Mouse (Mus musculus): Measurements from ENCODE around the gene Prss44. TPM values are rescaled to one million over a fixed set of nuclear protein-coding genes. Genes with fewer than 3 reads are reported as not detected.

The Prss44 gene
- total and polyA plus RNA-seq, 2 experiments from 2014 or later = not detected

DNA sequence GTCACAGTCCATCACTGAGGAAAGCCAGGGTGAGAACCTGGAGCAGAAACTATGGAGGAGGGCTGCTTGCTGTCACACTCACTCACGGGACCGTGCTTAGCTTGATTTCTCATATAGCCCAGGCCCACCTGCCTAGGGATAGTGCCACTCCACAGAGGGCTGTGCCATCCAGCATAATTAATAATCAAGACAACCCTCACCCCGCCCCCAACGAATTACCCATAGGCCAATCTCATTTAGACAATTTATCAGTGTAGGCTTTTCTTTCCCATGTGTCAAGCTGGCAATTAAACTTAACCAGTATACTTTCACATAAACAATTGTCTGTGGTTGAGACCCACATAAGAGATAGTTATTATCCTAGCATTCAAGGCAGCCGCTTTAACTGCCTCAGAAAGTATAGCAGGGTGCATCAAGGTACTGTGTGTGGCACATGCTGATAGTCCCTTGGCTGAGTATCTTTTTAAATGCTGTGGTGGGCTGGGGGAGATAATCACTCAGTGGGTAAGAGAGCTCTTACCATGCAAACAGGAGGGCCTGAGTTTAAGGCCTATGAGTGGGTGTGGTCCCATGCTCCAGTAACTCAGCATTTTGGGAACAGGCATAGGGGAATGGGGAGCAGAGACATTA is 45.3 kb downstream of the Prss44 start:
- no peaks in the 10 kb centered on the region for H3K9me3 ChIP-seq (replicated peaks; ENCODE audit: control insufficient read depth, low read length)
- DNase-seq (ENCODE audit: low spot score) (no peak), ATAC-seq (ENCODE audit: insufficient read depth, low read depth) (no peak)
- H3K4me3 ChIP-seq (ENCODE audit: low read depth, low read length) = no peak overlapping the region
- H3K4me1 ChIP-seq (ENCODE audit: control insufficient read depth, insufficient read depth) = no peaks in the 10 kb centered on the region
- no peak overlapping the region for H3K27ac ChIP-seq (ENCODE audit: low read depth)
- no peak overlapping the region for H3K9ac ChIP-seq (replicated peaks; ENCODE audit: low read depth, low read length)
- 91% methylated on average over 5 of the region's 5 CpGs for WGBS
- no peak overlapping the region for H3K4me2 ChIP-seq (ENCODE audit: low read depth, low read length)
- peaks cover 21% of the 10 kb centered on the region for H3K27me3 ChIP-seq (ENCODE audit: control insufficient read depth, insufficient read depth, low read length)
- H3K36me3 ChIP-seq (replicated peaks; ENCODE audit: control insufficient read depth, insufficient read depth, low read length) = no peaks in the 10 kb centered on the region
- TF ChIP-seq CTCF (IDR thresholded peaks at IDR 0.05; ENCODE audit: low read depth) = no peak
- TF ChIP-seq EP300 (IDR thresholded peaks at IDR 0.05; ENCODE audit: low read depth) = no peak

DNA sequence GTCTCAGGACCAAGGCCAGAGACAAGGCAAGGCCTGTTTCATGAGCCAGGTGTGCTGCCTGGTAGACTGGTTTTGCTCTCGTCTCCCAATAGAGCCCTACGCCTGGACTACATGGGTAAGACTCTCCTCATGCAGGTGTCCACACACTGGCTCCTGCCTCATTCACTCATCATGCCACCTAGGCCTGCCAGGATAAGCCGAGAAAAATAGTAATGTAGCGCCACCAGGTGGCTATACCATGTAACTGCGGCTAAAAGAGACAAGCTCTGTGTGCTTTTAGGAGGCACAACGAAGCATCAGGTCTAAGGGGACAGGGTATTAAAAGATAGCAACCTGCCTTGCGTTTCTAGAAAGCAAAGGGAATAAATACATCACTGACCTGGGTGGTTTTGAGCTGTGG is 57.2 kb downstream of the Prss44 start:
- Histone ChIP-seq H3K27me3 (ENCODE audit: control insufficient read depth, insufficient read depth, low read length) (peaks cover 16% of the 10 kb centered on the region), H3K4me2 (ENCODE audit: low read depth, low read length) (no peak overlapping the region), H3K36me3 (replicated peaks; ENCODE audit: control insufficient read depth, insufficient read depth, low read length) (no peaks in the 10 kb centered on the region), H3K4me1 (ENCODE audit: control insufficient read depth, insufficient read depth) (peaks cover 11% of the 10 kb centered on the region; the same call in 1 of the 2 replicates), H3K9ac (replicated peaks; ENCODE audit: low read depth, low read length) (no peak overlapping the region), H3K9me3 (replicated peaks; ENCODE audit: control insufficient read depth, low read length) (no peaks in the 10 kb centered on the region), H3K4me3 (ENCODE audit: low read depth, low read length) (no peak overlapping the region), H3K27ac (ENCODE audit: low read depth) (no peak overlapping the region)
- ATAC-seq (ENCODE audit: insufficient read depth, low read depth) = 0 out of 2 replicates have a peak, but pooled peaks have one; percentile 13
- WGBS = 20% methylated on average over 7 of the region's 7 CpGs
- DNase-seq (ENCODE audit: low spot score) = no peak
- no peak for TF ChIP-seq EP300 (IDR thresholded peaks at IDR 0.05; ENCODE audit: low read depth)
- peak; percentile 78 for TF ChIP-seq CTCF (IDR thresholded peaks at IDR 0.05; ENCODE audit: low read depth)

Other genes starting within 250 kb of the Prss44 start
- gene Nradd, start 189.5 kb upstream of the Prss44 start, total RNA-seq (2014; rRNA removed; ENCODE audit: low replicate concordance) = 7.9 and 22.8 TPM in 2 replicates
- gene Nradd, start 189.5 kb upstream of the Prss44 start, polyA plus RNA-seq (2015; fragmentation: Nextera tagmentation; extraction: Ambion mirVana) = 10.4 and 11.5 TPM in 2 replicates
- gene Nbeal2, start 159.8 kb upstream of the Prss44 start, total RNA-seq (2014; rRNA removed; ENCODE audit: low replicate concordance) = 11.5 and 12.9 TPM in 2 replicates
- gene Nbeal2, start 159.8 kb upstream of the Prss44 start, polyA plus RNA-seq (2015; fragmentation: Nextera tagmentation; extraction: Ambion mirVana) = 1.2 and 1.6 TPM in 2 replicates
- 52.9 and 95.9 TPM in 2 replicates for gene Ccdc12, start 157.5 kb upstream of the Prss44 start, total RNA-seq (2014; rRNA removed; ENCODE audit: low replicate concordance)
- 134 and 143 TPM in 2 replicates for gene Ccdc12, start 157.5 kb upstream of the Prss44 start, polyA plus RNA-seq (2015; fragmentation: Nextera tagmentation; extraction: Ambion mirVana)
- 7,206 and 8,752 TPM in 2 replicates for gene Myl3, start 72.1 kb upstream of the Prss44 start, total RNA-seq (2014; rRNA removed; ENCODE audit: low replicate concordance)
- 7,883 and 7,975 TPM in 2 replicates for gene Myl3, start 72.1 kb upstream of the Prss44 start, polyA plus RNA-seq (2015; fragmentation: Nextera tagmentation; extraction: Ambion mirVana)
- gene Pth1r, start 66.8 kb upstream of the Prss44 start, total RNA-seq (2014; rRNA removed; ENCODE audit: low replicate concordance) = 34.2 and 41.8 TPM in 2 replicates
- 11.4 and 12.0 TPM in 2 replicates for gene Pth1r, start 66.8 kb upstream of the Prss44 start, polyA plus RNA-seq (2015; fragmentation: Nextera tagmentation; extraction: Ambion mirVana)
- not detected in 2 replicates for gene Prss42, start 15.8 kb upstream of the Prss44 start, total RNA-seq (2014; rRNA removed; ENCODE audit: low replicate concordance)
- gene Prss42, start 15.8 kb upstream of the Prss44 start, polyA plus RNA-seq (2015; fragmentation: Nextera tagmentation; extraction: Ambion mirVana) = not detected in 2 replicates
- gene Prss43, start 12.7 kb downstream of the Prss44 start, total RNA-seq (2014; rRNA removed; ENCODE audit: low replicate concordance) = not detected in 2 replicates
- gene Prss43, start 12.7 kb downstream of the Prss44 start, polyA plus RNA-seq (2015; fragmentation: Nextera tagmentation; extraction: Ambion mirVana) = 0.04 TPM in 1 of 2 replicates, not detected in the other
- not detected in 2 replicates for gene Prss45, start 20.6 kb downstream of the Prss44 start, total RNA-seq (2014; rRNA removed; ENCODE audit: low replicate concordance)
- gene Prss45, start 20.6 kb downstream of the Prss44 start, polyA plus RNA-seq (2015; fragmentation: Nextera tagmentation; extraction: Ambion mirVana) = 0.15 TPM in 1 of 2 replicates, not detected in the other
- gene Prss46, start 30.5 kb downstream of the Prss44 start, total RNA-seq (2014; rRNA removed; ENCODE audit: low replicate concordance) = not detected in 2 replicates
- not detected in 2 replicates for gene Prss46, start 30.5 kb downstream of the Prss44 start, polyA plus RNA-seq (2015; fragmentation: Nextera tagmentation; extraction: Ambion mirVana)
- not detected in 2 replicates for gene Prss50, start 44.0 kb downstream of the Prss44 start, total RNA-seq (2014; rRNA removed; ENCODE audit: low replicate concordance)
- 0.08 TPM in 1 of 2 replicates, not detected in the other for gene Prss50, start 44.0 kb downstream of the Prss44 start, polyA plus RNA-seq (2015; fragmentation: Nextera tagmentation; extraction: Ambion mirVana)
- gene Als2cl, start 65.9 kb downstream of the Prss44 start, total RNA-seq (2014; rRNA removed; ENCODE audit: low replicate concordance) = 5.5 and 6.0 TPM in 2 replicates
- 1.3 and 2.1 TPM in 2 replicates for gene Als2cl, start 65.9 kb downstream of the Prss44 start, polyA plus RNA-seq (2015; fragmentation: Nextera tagmentation; extraction: Ambion mirVana)
- gene Tmie, start 66.1 kb downstream of the Prss44 start, total RNA-seq (2014; rRNA removed; ENCODE audit: low replicate concordance) = 2.1 TPM in 1 of 2 replicates, not detected in the other
- 0.71 and 0.81 TPM in 2 replicates for gene Tmie, start 66.1 kb downstream of the Prss44 start, polyA plus RNA-seq (2015; fragmentation: Nextera tagmentation; extraction: Ambion mirVana)
- not detected in 2 replicates for gene Fam240a, start 102.9 kb downstream of the Prss44 start, total RNA-seq (2014; rRNA removed; ENCODE audit: low replicate concordance)
- not detected in 2 replicates for gene Fam240a, start 102.9 kb downstream of the Prss44 start, polyA plus RNA-seq (2015; fragmentation: Nextera tagmentation; extraction: Ambion mirVana)
- gene Tdgf1, start 132.2 kb downstream of the Prss44 start, total RNA-seq (2014; rRNA removed; ENCODE audit: low replicate concordance) = not detected in 2 replicates
- not detected in 2 replicates for gene Tdgf1, start 132.2 kb downstream of the Prss44 start, polyA plus RNA-seq (2015; fragmentation: Nextera tagmentation; extraction: Ambion mirVana)
- gene Lrrc2, start 137.6 kb downstream of the Prss44 start, total RNA-seq (2014; rRNA removed; ENCODE audit: low replicate concordance) = 7.1 and 11.4 TPM in 2 replicates
- 14.6 and 21.0 TPM in 2 replicates for gene Lrrc2, start 137.6 kb downstream of the Prss44 start, polyA plus RNA-seq (2015; fragmentation: Nextera tagmentation; extraction: Ambion mirVana)
- 0.46 and 1.4 TPM in 2 replicates for gene Rtp3, start 176.6 kb downstream of the Prss44 start, total RNA-seq (2014; rRNA removed; ENCODE audit: low replicate concordance)
- gene Rtp3, start 176.6 kb downstream of the Prss44 start, polyA plus RNA-seq (2015; fragmentation: Nextera tagmentation; extraction: Ambion mirVana) = 0.21 and 0.26 TPM in 2 replicates
- gene Ltf, start 205.3 kb downstream of the Prss44 start, total RNA-seq (2014; rRNA removed; ENCODE audit: low replicate concordance) = 3.3 and 25.2 TPM in 2 replicates
- 0.72 and 1.5 TPM in 2 replicates for gene Ltf, start 205.3 kb downstream of the Prss44 start, polyA plus RNA-seq (2015; fragmentation: Nextera tagmentation; extraction: Ambion mirVana)
- gene Ccrl2, start 243.5 kb downstream of the Prss44 start, total RNA-seq (2014; rRNA removed; ENCODE audit: low replicate concordance) = 7.6 and 8.5 TPM in 2 replicates
- 9.9 and 11.6 TPM in 2 replicates for gene Ccrl2, start 243.5 kb downstream of the Prss44 start, polyA plus RNA-seq (2015; fragmentation: Nextera tagmentation; extraction: Ambion mirVana)

Data from heart, postnatal 0 days (tissue).